21 mouse cellular contexts compared by ENCODE assay signal in genomic region chr10:45139910-45140309, GRCm38 (mm10). TPM values are rescaled to one million over a fixed set of nuclear protein-coding genes. Genes with fewer than 3 reads are reported as not detected.
A peak's percentile ranks its signal among the peaks of the same experiment; 100 is the strongest.
DNase-seq lines count a peak whose midpoint lies in the region; ATAC-seq lines count a peak whose summit lies in the region.
"Had no signal": no experiment of that assay in that cellular context is flagged by ENCODE, and none has a peak within 500 bp of the region (broad histone marks: within the 10 kb centered on the region; RNA-seq: fewer than 3 reads in every experiment).

No protein-coding gene starts in this region.

- peak overlapping the region; percentile 37; the same call in 1 of the 2 replicates for H3K27ac ChIP-seq in forebrain, embryonic 10.5 days
- no peak overlapping the region for H3K27ac ChIP-seq in forebrain, embryonic 16.5 days (ENCODE audit: low read length)
- H3K27ac ChIP-seq in hindbrain, embryonic 12.5 days = no peak overlapping the region
- H3K27ac ChIP-seq in hindbrain, embryonic 11.5 days (ENCODE audit: low read depth, low read length) = no peak overlapping the region
- no peak overlapping the region for H3K27ac ChIP-seq in midbrain, embryonic 16.5 days (ENCODE audit: low read length)
- H3K27ac ChIP-seq in midbrain, embryonic 14.5 days (replicated peaks; ENCODE audit: low read depth, low read length) = no peak overlapping the region
- H3K27ac ChIP-seq in neural tube, embryonic 14.5 days (ENCODE audit: low read depth, low read length) = peak overlapping the region; percentile 62
- H3K27ac ChIP-seq: embryonic facial prominence, embryonic 12.5 days; heart, embryonic 15.5 days; liver, embryonic 12.5 days had no signal

- peaks cover 34% of the 10 kb centered on the region for H3K36me3 ChIP-seq in forebrain, embryonic 10.5 days (replicated peaks)
- no peaks in the 10 kb centered on the region for H3K36me3 ChIP-seq in forebrain, embryonic 16.5 days (ENCODE audit: control insufficient read depth, insufficient read depth)
- H3K36me3 ChIP-seq in hindbrain, embryonic 12.5 days = peaks cover 3% of the 10 kb centered on the region; the same call in 1 of the 2 replicates
- H3K36me3 ChIP-seq in hindbrain, embryonic 11.5 days (ENCODE audit: control insufficient read depth, insufficient read depth, low read length) = no peaks in the 10 kb centered on the region
- H3K36me3 ChIP-seq in midbrain, embryonic 16.5 days (ENCODE audit: control insufficient read depth, insufficient read depth, low read length) = no peaks in the 10 kb centered on the region
- no peaks in the 10 kb centered on the region for H3K36me3 ChIP-seq in midbrain, embryonic 14.5 days (ENCODE audit: control insufficient read depth, insufficient read depth, low read length)
- no peaks in the 10 kb centered on the region for H3K36me3 ChIP-seq in neural tube, embryonic 14.5 days (ENCODE audit: control insufficient read depth, insufficient read depth, low read length)
- H3K36me3 ChIP-seq: embryonic facial prominence, embryonic 12.5 days; heart, embryonic 15.5 days had no signal

- H3K27me3 ChIP-seq in forebrain, embryonic 10.5 days (ENCODE audit: poor library complexity, severe bottlenecking) = no peaks in the 10 kb centered on the region
- no peaks in the 10 kb centered on the region for H3K27me3 ChIP-seq in forebrain, embryonic 16.5 days (replicated peaks; ENCODE audit: control insufficient read depth, insufficient read depth, low read length)
- H3K27me3 ChIP-seq in hindbrain, embryonic 12.5 days = no peaks in the 10 kb centered on the region
- H3K27me3 ChIP-seq in hindbrain, embryonic 11.5 days (ENCODE audit: control insufficient read depth, insufficient read depth, low read length) = no peaks in the 10 kb centered on the region
- H3K27me3 ChIP-seq in midbrain, embryonic 16.5 days (ENCODE audit: control insufficient read depth, insufficient read depth, low read depth, low read length) = no peaks in the 10 kb centered on the region
- no peaks in the 10 kb centered on the region for H3K27me3 ChIP-seq in midbrain, embryonic 14.5 days (ENCODE audit: control insufficient read depth, insufficient read depth, low read length)
- H3K27me3 ChIP-seq in neural tube, embryonic 14.5 days (ENCODE audit: control insufficient read depth, insufficient read depth, low read length) = no peaks in the 10 kb centered on the region
- H3K27me3 ChIP-seq: embryonic facial prominence, embryonic 12.5 days; heart, embryonic 15.5 days; liver, embryonic 12.5 days had no signal

- H3K9ac ChIP-seq in forebrain, embryonic 16.5 days (replicated peaks; ENCODE audit: low read depth, low read length) = no peak overlapping the region
- no peak overlapping the region for H3K9ac ChIP-seq in hindbrain, embryonic 12.5 days
- no peak overlapping the region for H3K9ac ChIP-seq in hindbrain, embryonic 11.5 days (ENCODE audit: low read depth, low read length)
- no peak overlapping the region for H3K9ac ChIP-seq in midbrain, embryonic 16.5 days (ENCODE audit: low read depth, low read length)
- H3K9ac ChIP-seq in midbrain, embryonic 14.5 days (replicated peaks; ENCODE audit: low read length) = no peak overlapping the region
- no peak overlapping the region for H3K9ac ChIP-seq in neural tube, embryonic 14.5 days (replicated peaks; ENCODE audit: low read depth, low read length)
- H3K9ac ChIP-seq: embryonic facial prominence, embryonic 12.5 days; forebrain, postnatal 0 days; heart, embryonic 15.5 days; liver, embryonic 12.5 days had no signal

- intact Hi-C loops in left cerebral cortex, postnatal 10 days (cut with DNase I) = no loop called here

- DNase-seq in forebrain, embryonic 10.5 days (ENCODE audit: extremely low spot score, low spot score) = no peak
- DNase-seq in hindbrain, embryonic 11.5 days (ENCODE audit: low spot score) = no peak
- DNase-seq in midbrain, embryonic 14.5 days = no peak
- DNase-seq in left cerebral cortex, postnatal 10 days (ENCODE audit: extremely low spot score in 1 of 2, low spot score in 2 of 2) = no peak
- DNase-seq: adrenal gland, adult 8-10 months; cerebellum, adult 9-11 months; forebrain, postnatal 0 days; kidney, adult 9 months; layer of hippocampus, postnatal 36 days; lung, adult 2 months; retina, postnatal 1 day; thymus, adult 2 months had no signal

- no peak overlapping the region for H3K4me2 ChIP-seq in forebrain, embryonic 16.5 days (ENCODE audit: low read length)
- no peak overlapping the region for H3K4me2 ChIP-seq in hindbrain, embryonic 12.5 days (replicated peaks)
- H3K4me2 ChIP-seq in hindbrain, embryonic 11.5 days (replicated peaks; ENCODE audit: low read depth, low read length) = no peak overlapping the region
- H3K4me2 ChIP-seq in midbrain, embryonic 16.5 days (ENCODE audit: low read length) = no peak overlapping the region
- H3K4me2 ChIP-seq in midbrain, embryonic 14.5 days (ENCODE audit: low read length) = no peak overlapping the region
- no peak overlapping the region for H3K4me2 ChIP-seq in neural tube, embryonic 14.5 days (ENCODE audit: low read depth, low read length)
- H3K4me2 ChIP-seq: embryonic facial prominence, embryonic 12.5 days; heart, embryonic 15.5 days; liver, embryonic 12.5 days had no signal

- no peak overlapping the region for H3K4me3 ChIP-seq in forebrain, embryonic 10.5 days
- no peak overlapping the region for H3K4me3 ChIP-seq in forebrain, embryonic 16.5 days (replicated peaks; ENCODE audit: low read length)
- no peak overlapping the region for H3K4me3 ChIP-seq in hindbrain, embryonic 12.5 days
- no peak overlapping the region for H3K4me3 ChIP-seq in hindbrain, embryonic 11.5 days (ENCODE audit: low read depth, low read length)
- no peak overlapping the region for H3K4me3 ChIP-seq in midbrain, embryonic 16.5 days (ENCODE audit: low read depth, low read length)
- H3K4me3 ChIP-seq in midbrain, embryonic 14.5 days (replicated peaks; ENCODE audit: low read depth, low read length) = no peak overlapping the region
- H3K4me3 ChIP-seq in neural tube, embryonic 14.5 days (ENCODE audit: low read depth, low read length) = no peak overlapping the region
- H3K4me3 ChIP-seq: embryonic facial prominence, embryonic 12.5 days; erythroblast, embryonic 14.5 days; heart, embryonic 15.5 days; liver, embryonic 12.5 days had no signal

- no peaks in the 10 kb centered on the region for H3K9me3 ChIP-seq in forebrain, embryonic 10.5 days
- no peaks in the 10 kb centered on the region for H3K9me3 ChIP-seq in forebrain, embryonic 16.5 days (ENCODE audit: control insufficient read depth, low read length)
- H3K9me3 ChIP-seq in hindbrain, embryonic 12.5 days (replicated peaks) = no peaks in the 10 kb centered on the region
- H3K9me3 ChIP-seq in hindbrain, embryonic 11.5 days (ENCODE audit: control insufficient read depth, low read length) = no peaks in the 10 kb centered on the region
- H3K9me3 ChIP-seq in midbrain, embryonic 16.5 days (replicated peaks; ENCODE audit: control insufficient read depth, low read length, poor library complexity, severe bottlenecking) = no peaks in the 10 kb centered on the region
- H3K9me3 ChIP-seq in midbrain, embryonic 14.5 days (ENCODE audit: control insufficient read depth, low read length) = no peaks in the 10 kb centered on the region
- no peaks in the 10 kb centered on the region for H3K9me3 ChIP-seq in neural tube, embryonic 14.5 days (ENCODE audit: control insufficient read depth, low read length)
- H3K9me3 ChIP-seq: embryonic facial prominence, embryonic 12.5 days; heart, embryonic 15.5 days; liver, embryonic 12.5 days had no signal

- WGBS in forebrain, embryonic 10.5 days = 84% methylated on average over 4 of the region's 4 CpGs
- WGBS in forebrain, embryonic 16.5 days = 60% methylated on average over 4 of the region's 4 CpGs
- WGBS in hindbrain, embryonic 12.5 days = 44% methylated on average over 4 of the region's 4 CpGs
- WGBS in hindbrain, embryonic 11.5 days = 60% methylated on average over 4 of the region's 4 CpGs
- 56% methylated on average over 4 of the region's 4 CpGs for WGBS in midbrain, embryonic 16.5 days
- 53% methylated on average over 4 of the region's 4 CpGs for WGBS in midbrain, embryonic 14.5 days
- 35% methylated on average over 4 of the region's 4 CpGs for WGBS in neural tube, embryonic 14.5 days

- peaks cover 12% of the 10 kb centered on the region for H3K4me1 ChIP-seq in forebrain, embryonic 10.5 days
- H3K4me1 ChIP-seq in forebrain, embryonic 16.5 days (replicated peaks; ENCODE audit: control insufficient read depth, insufficient read depth, low read length) = peaks cover 6% of the 10 kb centered on the region; the same call in 1 of the 2 replicates
- H3K4me1 ChIP-seq in hindbrain, embryonic 12.5 days = peaks cover 10% of the 10 kb centered on the region; the same call in 1 of the 2 replicates
- no peaks in the 10 kb centered on the region for H3K4me1 ChIP-seq in hindbrain, embryonic 11.5 days (replicated peaks; ENCODE audit: control insufficient read depth, insufficient read depth, low read length)
- H3K4me1 ChIP-seq in midbrain, embryonic 16.5 days (ENCODE audit: control insufficient read depth, insufficient read depth, low read length) = 0 out of 2 replicates have a peak, but pooled peaks cover 3% of the 10 kb centered on the region
- H3K4me1 ChIP-seq in midbrain, embryonic 14.5 days (ENCODE audit: control insufficient read depth, insufficient read depth, low read length) = peaks cover 6% of the 10 kb centered on the region; the same call in 1 of the 2 replicates
- peaks cover 17% of the 10 kb centered on the region for H3K4me1 ChIP-seq in neural tube, embryonic 14.5 days (ENCODE audit: control insufficient read depth, insufficient read depth, low read length)
- H3K4me1 ChIP-seq: embryonic facial prominence, embryonic 12.5 days; liver, embryonic 12.5 days had no signal

- ATAC-seq in forebrain, embryonic 16.5 days = no peak
- ATAC-seq in hindbrain, embryonic 12.5 days (ENCODE audit: low FRiP score) = 0 out of 2 replicates have a peak, but pooled peaks have one; percentile 20
- no peak for ATAC-seq in hindbrain, embryonic 11.5 days (ENCODE audit: low FRiP score)
- ATAC-seq in midbrain, embryonic 16.5 days = peak; percentile 41; the same call in 1 of the 2 replicates
- ATAC-seq in midbrain, embryonic 14.5 days (ENCODE audit: low FRiP score, low TSS enrichment) = no peak
- ATAC-seq in neural tube, embryonic 14.5 days (ENCODE audit: low read depth) = peak; percentile 53
- ATAC-seq: forebrain, postnatal 0 days; inflammation-experienced regulatory T-cells, adult 6 months; liver, embryonic 12.5 days had no signal

RNA-seq across cellular contexts. Expression of gene Popdc3, which starts 38.0 kb away (rescaled TPM):
- 0.07 and 0.14 TPM in 2 replicates for polyA plus RNA-seq in forebrain, embryonic 10.5 days (2016; fragmentation: Nextera tagmentation; extraction: Ambion mirVana)
- polyA plus RNA-seq in forebrain, embryonic 16.5 days (2015; fragmentation: Nextera tagmentation; extraction: Ambion mirVana) = 0.41 and 0.68 TPM in 2 replicates
- polyA plus RNA-seq in hindbrain, embryonic 12.5 days (2016; fragmentation: Nextera tagmentation; extraction: Ambion mirVana) = 0.92 and 1.1 TPM in 2 replicates
- polyA plus RNA-seq in hindbrain, embryonic 11.5 days (2014; fragmentation: Nextera tagmentation; extraction: Ambion mirVana) = 0.32 and 0.33 TPM in 2 replicates
- 1.6 and 2.2 TPM in 2 replicates for polyA plus RNA-seq in midbrain, embryonic 16.5 days (2015; fragmentation: Nextera tagmentation; extraction: Ambion mirVana)
- 0.79 and 1.0 TPM in 2 replicates for polyA plus RNA-seq in midbrain, embryonic 14.5 days (2014; fragmentation: Nextera tagmentation; extraction: Ambion mirVana)
- 1.9 and 4.3 TPM in 2 replicates for polyA plus RNA-seq in neural tube, embryonic 14.5 days (2014; fragmentation: Nextera tagmentation; extraction: Ambion mirVana)
- 1 to 10 TPM; 1.5 to 1.6 TPM for total RNA-seq in left cerebral cortex, postnatal 10 days (2021)
- polyA plus RNA-seq: erythroblast, embryonic 14.5 days; inflammation-experienced regulatory T-cells, adult 6 months had no signal

Comparison
In these comparisons a context has a peak if more than half of its experiments do, and no peak if none do; other contexts are left out.
1. H3K27ac ChIP-seq: peak in forebrain, embryonic 10.5 days (single experiment) and neural tube, embryonic 14.5 days (single experiment); none in forebrain, embryonic 16.5 days (single experiment), hindbrain, embryonic 12.5 days (single experiment), hindbrain, embryonic 11.5 days (single experiment), midbrain, embryonic 16.5 days (single experiment) and midbrain, embryonic 14.5 days (single experiment).
2. ATAC-seq: peak in hindbrain, embryonic 12.5 days (single experiment), midbrain, embryonic 16.5 days (single experiment) and neural tube, embryonic 14.5 days (single experiment); none in forebrain, embryonic 16.5 days (single experiment), hindbrain, embryonic 11.5 days (single experiment) and midbrain, embryonic 14.5 days (single experiment).